Mouse (Mus musculus) embryonic facial prominence, embryonic 12.5 days (tissue): ENCODE measurements around the gene Myo18b. TPM values are rescaled to one million over a fixed set of nuclear protein-coding genes. Genes with fewer than 3 reads are reported as not detected.

Experiments used
- ATAC-seq: fragments of 200-750 bp; cut with Nextera tagmentation; 2 replicates; pipeline ENCODE4 v1.8.0; 2017; ENCODE audit not compliant: insufficient number of reproducible peaks, insufficient read depth, low FRiP score, low TSS enrichment
- H3K27ac ChIP-seq: fragments of 300-500 bp; sonication (generic); 2 replicates; pipeline ENCODE4 v1.5.1; 2016; ENCODE audit warnings: mild to moderate bottlenecking
- H3K27me3 ChIP-seq: fragments of 300-500 bp; sonication (generic); 2 replicates; pipeline ENCODE4 v1.6.1; 2016; ENCODE audit warnings: mild to moderate bottlenecking, moderate library complexity
- H3K36me3 ChIP-seq: fragments of 300-500 bp; sonication (generic); 2 replicates; pipeline ENCODE4 v1.6.1; 2016; ENCODE audit warnings: mild to moderate bottlenecking
- H3K4me1 ChIP-seq: fragments of 300-500 bp; sonication (generic); 2 replicates; pipeline ENCODE4 v1.6.1; 2016
- H3K4me2 ChIP-seq: fragments of 300-500 bp; sonication (generic); replicated peaks from 2 replicates; pipeline ENCODE4 v1.6.1; 2016; ENCODE audit warnings: mild to moderate bottlenecking, moderate library complexity
- H3K4me3 ChIP-seq: fragments of 300-500 bp; sonication (generic); 2 replicates; pipeline ENCODE4 v1.5.1; 2016; ENCODE audit warnings: mild to moderate bottlenecking
- H3K9ac ChIP-seq: fragments of 300-500 bp; sonication (generic); 2 replicates; pipeline ENCODE4 v1.6.1; 2016; ENCODE audit warnings: mild to moderate bottlenecking, moderate library complexity
- H3K9me3 ChIP-seq: fragments of 300-500 bp; sonication (generic); 2 replicates; pipeline ENCODE4 v1.6.1; 2016; ENCODE audit warnings: mild to moderate bottlenecking, moderate library complexity
- WGBS: fragments of 180-500 bp; shearing (Covaris S2); methylation state at CpG from one replicate; pipeline ENCODE4 v1.1.7; 2016; 5-methylcytosine and 5-hydroxymethylcytosine counted together
- polyA plus RNA-seq: library from polyadenylated mRNA; unstranded; fragments of >200 nt; fragmentation: Nextera tagmentation; extraction: Ambion mirVana; gene quantifications from 2 replicates; pipeline ENCODE4 v1.2.1, GENCODE M21; 2016

The Myo18b gene
- polyA plus RNA-seq, 1 experiment from 2014 or later, result 0.75 TPM

DNA sequence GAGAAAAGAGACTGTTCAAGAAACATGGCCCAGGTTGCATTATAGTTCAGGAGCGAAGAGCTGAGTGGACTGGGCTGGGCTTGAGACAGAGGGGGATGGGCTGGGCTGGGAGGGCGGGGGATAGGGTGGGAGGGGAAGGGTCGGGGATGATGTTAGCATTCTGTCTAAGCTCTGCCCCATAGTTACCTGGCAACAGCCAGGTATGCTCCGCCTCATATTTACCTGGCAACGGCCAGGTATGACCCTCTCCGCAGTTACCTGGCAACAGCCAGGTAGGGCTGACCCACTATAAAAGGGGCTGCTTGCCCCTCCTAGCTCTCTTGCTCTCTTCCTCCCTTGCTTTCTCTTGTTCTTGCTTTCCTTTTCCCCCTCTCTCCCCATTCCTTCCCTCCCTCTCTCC, 239.4 kb downstream of the Myo18b start:
- no peak overlapping the region for H3K4me2 ChIP-seq
- WGBS, result 13% methylated on average over 6 of the region's 6 CpGs

DNA sequence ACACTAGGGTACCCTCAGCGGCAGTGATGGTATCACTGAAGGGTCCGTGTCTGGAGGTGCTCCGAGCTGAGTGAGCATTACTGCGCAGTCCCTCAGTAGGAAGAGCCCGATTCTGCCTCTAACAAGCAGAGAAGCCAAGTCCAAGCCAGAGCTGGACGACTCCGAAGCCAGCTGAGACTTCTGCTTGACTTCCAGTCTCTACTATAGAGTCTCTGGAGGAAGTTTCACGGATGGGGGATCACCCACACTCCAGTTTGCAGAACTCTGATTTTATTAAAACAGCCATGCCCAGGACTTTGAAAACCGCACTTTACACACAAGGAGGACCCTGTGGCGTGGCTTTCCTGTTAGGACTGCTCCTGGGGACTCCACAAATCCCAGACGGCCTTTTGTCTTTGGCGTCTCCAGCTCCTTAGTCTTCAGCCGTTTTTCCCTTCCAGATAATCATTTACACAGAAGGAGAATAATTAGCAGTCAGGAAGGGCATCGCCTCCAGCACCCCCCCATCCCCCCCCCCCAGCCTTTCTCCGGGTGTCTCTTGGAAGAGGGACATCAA, 240.1 kb downstream of the Myo18b start:
- H3K9me3 ChIP-seq, result no peaks in the 10 kb centered on the region
- peaks cover 19% of the 10 kb centered on the region for H3K4me1 ChIP-seq
- H3K36me3 ChIP-seq, result no peaks in the 10 kb centered on the region
- 1% methylated on average over 15 of the region's 15 CpGs for WGBS
- no peak overlapping the region; the same call in 1 of the 2 replicates for H3K9ac ChIP-seq
- 0 out of 2 replicates have a peak, but pooled peaks have one; percentile 5 for ATAC-seq
- no peak overlapping the region for H3K27ac ChIP-seq
- peak overlapping the region; percentile 39 for H3K4me2 ChIP-seq
- H3K4me3 ChIP-seq, result peak overlapping the region; percentile 6; the same call in 1 of the 2 replicates
- peaks cover 30% of the 10 kb centered on the region for H3K27me3 ChIP-seq

More for the DNA sequence above, 239.4 kb downstream of the Myo18b start:
- Histone ChIP-seq H3K4me3 (no peak overlapping the region), H3K4me1 (peaks cover 19% of the 10 kb centered on the region), H3K9me3 (no peaks in the 10 kb centered on the region), H3K36me3 (no peaks in the 10 kb centered on the region), H3K9ac (no peak overlapping the region), H3K27ac (no peak overlapping the region), H3K27me3 (peaks cover 30% of the 10 kb centered on the region)
- ATAC-seq, result no peak

DNA sequence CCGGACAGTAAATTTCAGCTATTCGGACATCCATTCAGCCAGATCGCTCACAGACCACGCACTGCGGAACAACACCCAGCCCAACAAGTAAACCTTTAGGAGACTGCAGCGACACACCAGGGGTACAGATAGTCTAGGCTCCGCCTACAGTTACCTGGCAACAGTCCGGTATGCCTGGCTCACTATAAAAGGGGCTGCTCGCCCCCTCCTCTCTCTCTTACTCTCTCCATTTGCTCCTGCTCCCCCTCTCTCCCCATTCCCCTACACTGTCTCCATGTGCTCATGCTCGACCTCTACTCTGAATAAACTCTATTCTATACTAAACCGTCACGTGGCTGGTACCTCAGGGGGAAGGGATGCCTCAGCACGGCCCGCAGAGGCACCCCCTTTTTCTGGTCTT, 240.6 kb downstream of the Myo18b start:
- peaks cover 19% of the 10 kb centered on the region for H3K4me1 ChIP-seq
- peaks cover 30% of the 10 kb centered on the region for H3K27me3 ChIP-seq
- no peaks in the 10 kb centered on the region for H3K36me3 ChIP-seq
- peak; percentile 52; the same call in 1 of the 2 replicates for ATAC-seq
- no peaks in the 10 kb centered on the region for H3K9me3 ChIP-seq
- peak overlapping the region; percentile 39 for H3K4me2 ChIP-seq
- H3K27ac ChIP-seq, result no peak overlapping the region
- WGBS, result 7% methylated on average over 14 of the region's 14 CpGs
- peak overlapping the region; percentile 6; the same call in 1 of the 2 replicates for H3K4me3 ChIP-seq
- no peak overlapping the region for H3K9ac ChIP-seq

- Histone ChIP-seq H3K27ac (no peak overlapping the region), H3K36me3 (no peaks in the 10 kb centered on the region), H3K9ac (no peak overlapping the region), H3K9me3 (no peaks in the 10 kb centered on the region), H3K4me1 (peaks cover 19% of the 10 kb centered on the region), H3K4me3 (no peak overlapping the region), H3K4me2 (no peak overlapping the region), H3K27me3 (peaks cover 25% of the 10 kb centered on the region)
- 78% methylated on average over 4 of the region's 4 CpGs for WGBS
- no peak for ATAC-seq
Measured at GRCm38 (mm10) chr5:112652036-112652435, 244.1 kb downstream of the Myo18b start.

DNA sequence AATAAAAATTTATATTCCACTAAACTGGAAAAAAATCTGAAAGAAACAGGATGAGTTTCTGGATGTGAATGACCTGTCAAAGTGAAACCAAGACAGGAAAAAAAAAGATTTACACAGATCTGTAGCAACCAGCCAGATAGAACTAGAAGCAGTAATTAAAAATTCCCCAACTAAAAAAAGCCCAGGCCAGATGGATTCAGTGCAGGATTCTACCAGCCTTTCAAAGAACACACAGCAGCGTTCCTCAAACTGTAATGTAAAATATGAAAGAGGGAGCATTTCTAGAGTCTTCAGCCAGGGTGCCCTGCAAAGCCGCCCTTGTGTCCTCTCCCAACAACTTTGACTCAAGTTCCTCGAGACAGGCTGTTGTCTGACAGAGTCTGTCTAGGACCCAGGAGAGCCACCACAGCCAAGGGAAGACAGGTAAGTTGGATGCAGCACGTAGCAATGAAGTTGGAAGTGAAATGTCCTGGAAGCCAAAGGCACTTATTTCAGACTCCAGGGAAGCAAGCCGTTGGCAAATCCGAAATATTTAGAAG, 246.9 kb downstream of the Myo18b start:
- H3K4me1 ChIP-seq, result no peaks in the 10 kb centered on the region
- H3K4me2 ChIP-seq, result no peak overlapping the region
- H3K27me3 ChIP-seq, result 0 out of 2 replicates have a peak, but pooled peaks cover 1% of the 10 kb centered on the region
- H3K9ac ChIP-seq, result no peak overlapping the region
- H3K4me3 ChIP-seq, result no peak overlapping the region
- 85% methylated on average over 6 of the region's 6 CpGs for WGBS
- no peak overlapping the region for H3K27ac ChIP-seq
- H3K36me3 ChIP-seq, result no peaks in the 10 kb centered on the region
- ATAC-seq, result no peak
- H3K9me3 ChIP-seq, result no peaks in the 10 kb centered on the region

- H3K27ac ChIP-seq, result no peak overlapping the region
- peaks cover 3% of the 10 kb centered on the region; the same call in 1 of the 2 replicates for H3K4me1 ChIP-seq
- no peaks in the 10 kb centered on the region for H3K36me3 ChIP-seq
- no peaks in the 10 kb centered on the region for H3K27me3 ChIP-seq
- no peak overlapping the region for H3K4me3 ChIP-seq
- H3K4me2 ChIP-seq, result no peak overlapping the region
- 77% methylated on average over 2 of the region's 2 CpGs for WGBS
- no peak overlapping the region for H3K9ac ChIP-seq
- H3K9me3 ChIP-seq, result no peaks in the 10 kb centered on the region
- ATAC-seq, result no peak
Measured at GRCm38 (mm10) chr5:112646871-112647270, 249.3 kb downstream of the Myo18b start.

DNA sequence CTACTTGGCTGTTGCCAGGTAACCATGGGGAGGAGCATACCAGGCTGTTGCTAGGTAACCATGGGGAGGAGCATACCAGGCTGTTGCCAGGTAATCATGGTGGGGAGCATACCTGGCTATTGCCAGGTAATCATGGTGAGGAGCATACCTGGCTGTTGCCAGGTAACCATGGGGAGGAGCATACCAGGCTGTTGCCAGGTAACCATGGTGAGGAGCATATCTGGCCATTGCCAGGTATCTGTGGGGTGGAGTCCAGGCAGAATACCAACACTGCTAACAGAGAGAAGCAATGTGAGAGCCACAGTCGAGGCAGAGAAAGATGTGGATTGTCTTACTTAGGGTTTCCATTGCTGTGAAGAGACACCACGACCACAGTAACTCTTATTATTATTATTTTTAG, 250.6 kb downstream of the Myo18b start:
- H3K27ac ChIP-seq, result no peak overlapping the region
- WGBS, result 81% methylated on average over 2 of the region's 2 CpGs
- ATAC-seq, result no peak
- H3K9ac ChIP-seq, result no peak overlapping the region
- H3K9me3 ChIP-seq, result no peaks in the 10 kb centered on the region
- H3K4me1 ChIP-seq, result peaks cover 3% of the 10 kb centered on the region; the same call in 1 of the 2 replicates
- no peak overlapping the region for H3K4me3 ChIP-seq
- H3K4me2 ChIP-seq, result no peak overlapping the region
- no peaks in the 10 kb centered on the region for H3K27me3 ChIP-seq
- no peaks in the 10 kb centered on the region for H3K36me3 ChIP-seq

DNA sequence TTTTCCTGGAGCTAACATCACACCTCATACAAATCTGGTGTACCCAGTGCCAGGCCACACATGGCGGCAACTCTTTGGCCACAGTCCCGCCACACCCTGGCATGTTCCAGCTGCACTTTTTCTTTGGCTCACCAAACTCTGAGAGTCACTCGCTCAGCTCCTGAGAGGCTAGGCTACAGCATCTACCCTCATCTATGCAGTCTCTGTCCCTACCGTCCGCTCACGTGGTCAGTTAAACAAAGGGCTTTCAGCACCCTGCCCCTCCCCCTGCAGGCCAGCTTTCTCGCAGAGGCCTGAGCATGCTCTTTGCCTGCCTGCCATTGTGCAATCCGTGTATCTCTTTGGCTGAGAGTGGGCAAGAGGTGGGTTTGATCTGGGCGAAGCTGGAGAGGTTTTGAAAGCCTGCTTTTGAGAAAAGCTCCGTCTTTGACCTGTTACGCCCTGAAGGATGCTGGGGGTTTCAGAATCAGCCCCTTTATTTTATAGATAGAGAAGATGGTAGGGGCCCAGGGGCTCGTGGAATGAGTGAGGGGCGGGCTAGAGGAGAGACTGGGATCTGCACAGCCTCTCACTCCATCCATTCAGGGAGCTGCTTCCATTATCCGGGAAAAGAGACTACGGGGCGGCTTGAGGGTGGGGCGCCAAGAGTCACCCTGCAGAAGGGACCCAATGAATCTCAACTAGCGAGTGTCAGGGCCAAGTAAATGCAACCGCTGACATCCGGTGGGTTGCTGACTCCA, 252.5 kb downstream of the Myo18b start:
- no peak overlapping the region for H3K9ac ChIP-seq
- H3K27me3 ChIP-seq, result no peaks in the 10 kb centered on the region
- WGBS, result 41% methylated on average over 19 of the region's 20 CpGs
- ATAC-seq, result no peak; the same call in 1 of the 2 replicates
- H3K4me2 ChIP-seq, result no peak overlapping the region
- no peak overlapping the region for H3K4me3 ChIP-seq
- peaks cover 3% of the 10 kb centered on the region; the same call in 1 of the 2 replicates for H3K4me1 ChIP-seq
- no peaks in the 10 kb centered on the region for H3K9me3 ChIP-seq
- no peaks in the 10 kb centered on the region for H3K36me3 ChIP-seq
- H3K27ac ChIP-seq, result no peak overlapping the region

GRCm38 (mm10) chr5:112642731-112643130, 253.4 kb downstream of the Myo18b start:
- no peaks in the 10 kb centered on the region for H3K36me3 ChIP-seq
- ATAC-seq, result no peak
- no peak overlapping the region for H3K9ac ChIP-seq
- no peaks in the 10 kb centered on the region for H3K27me3 ChIP-seq
- H3K4me3 ChIP-seq, result no peak overlapping the region
- no peaks in the 10 kb centered on the region for H3K9me3 ChIP-seq
- H3K4me1 ChIP-seq, result peaks cover 3% of the 10 kb centered on the region; the same call in 1 of the 2 replicates
- H3K27ac ChIP-seq, result no peak overlapping the region
- no peak overlapping the region for H3K4me2 ChIP-seq
- WGBS, result 67% methylated on average over 10 of the region's 10 CpGs

GRCm38 (mm10) chr5:112641770-112642169, 254.4 kb downstream of the Myo18b start:
- no peak overlapping the region for H3K4me3 ChIP-seq
- H3K4me1 ChIP-seq, result peaks cover 3% of the 10 kb centered on the region; the same call in 1 of the 2 replicates
- no peak for ATAC-seq

GRCm38 (mm10) chr5:112641131-112641530, 255.0 kb downstream of the Myo18b start:
- Histone ChIP-seq H3K4me1 (peaks cover 3% of the 10 kb centered on the region; the same call in 1 of the 2 replicates), H3K9ac (no peak overlapping the region), H3K4me3 (no peak overlapping the region), H3K4me2 (peak overlapping the region; percentile 25), H3K36me3 (no peaks in the 10 kb centered on the region), H3K27ac (no peak overlapping the region), H3K27me3 (no peaks in the 10 kb centered on the region), H3K9me3 (no peaks in the 10 kb centered on the region)
- ATAC-seq, result no peak
- WGBS, result 9% methylated on average over 20 of the region's 20 CpGs

More at GRCm38 (mm10) chr5:112641770-112642169, 254.4 kb downstream of the Myo18b start:
- H3K9ac ChIP-seq, result no peak overlapping the region
- H3K27ac ChIP-seq, result no peak overlapping the region
- H3K36me3 ChIP-seq, result no peaks in the 10 kb centered on the region
- H3K9me3 ChIP-seq, result no peaks in the 10 kb centered on the region
- H3K27me3 ChIP-seq, result no peaks in the 10 kb centered on the region
- no peak overlapping the region for H3K4me2 ChIP-seq

- no peak overlapping the region for H3K27ac ChIP-seq
- H3K36me3 ChIP-seq, result no peaks in the 10 kb centered on the region
- H3K9me3 ChIP-seq, result no peaks in the 10 kb centered on the region
- no peak for ATAC-seq
- H3K27me3 ChIP-seq, result no peaks in the 10 kb centered on the region
- no peak overlapping the region for H3K4me3 ChIP-seq
- peak overlapping the region; percentile 25 for H3K4me2 ChIP-seq
- no peak overlapping the region for H3K9ac ChIP-seq
- H3K4me1 ChIP-seq, result peaks cover 3% of the 10 kb centered on the region; the same call in 1 of the 2 replicates
- 21% methylated on average over 13 of the region's 13 CpGs for WGBS
Measured at GRCm38 (mm10) chr5:112640651-112641050, 255.5 kb downstream of the Myo18b start.
